Mouse (Mus musculus): ENCODE results near the gene Phf21a. TPM values are rescaled to one million over a fixed set of nuclear protein-coding genes. Genes with fewer than 3 reads are reported as not detected.

Gene Phf21a
- polyA plus RNA-seq, 1 experiment from 2014 or later, result 25.5 TPM

DNA sequence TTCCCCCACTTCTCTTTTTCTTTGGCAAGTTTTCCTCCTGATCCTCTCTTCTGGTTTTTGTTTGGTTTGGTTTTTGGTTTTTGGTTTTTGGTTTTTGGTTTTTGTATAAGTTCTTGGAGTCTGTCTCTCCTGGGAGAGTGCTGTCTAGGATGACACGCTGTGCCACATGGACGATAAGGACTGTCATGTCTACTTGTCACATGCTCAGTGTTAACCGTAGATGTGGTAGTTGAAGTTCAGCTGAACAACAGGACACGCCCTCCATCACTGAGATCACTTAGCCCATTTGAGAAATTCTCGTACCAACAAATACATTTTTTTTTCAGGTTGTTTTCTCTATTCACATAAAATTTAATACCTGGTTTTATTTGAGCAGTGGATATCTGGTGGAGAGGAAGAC is 224.3 kb downstream of the Phf21a start:
- 78% methylated on average over 5 of the region's 5 CpGs for WGBS (ENCODE audit: insufficient replicate concordance)
- H3K9ac ChIP-seq (ENCODE audit: low read depth, low read length), result no peak overlapping the region

DNA sequence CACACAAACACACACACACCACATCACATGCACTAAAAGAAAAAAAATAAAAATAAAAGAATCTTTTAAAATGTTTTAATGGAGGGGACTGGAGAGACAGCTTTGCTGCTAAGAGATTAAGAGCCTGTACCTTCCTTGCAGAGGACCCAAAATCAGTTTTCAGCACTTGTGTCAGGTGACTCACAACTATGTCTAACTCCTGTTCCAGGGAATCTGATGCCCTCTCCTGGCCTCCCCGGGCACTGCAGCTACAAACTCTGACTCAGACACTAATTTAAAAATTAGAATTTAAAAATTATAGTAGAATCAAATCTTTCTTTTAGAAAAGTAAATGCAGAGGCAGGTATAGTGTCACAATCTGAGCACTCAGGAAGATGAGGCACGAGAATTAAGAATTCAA is 229.8 kb downstream of the Phf21a start:
- H3K4me1 ChIP-seq (ENCODE audit: control insufficient read depth, insufficient read depth, low read length), result no peaks in the 10 kb centered on the region
- H3K4me2 ChIP-seq, result no peak overlapping the region
- H3K27me3 ChIP-seq (ENCODE audit: control insufficient read depth, insufficient read depth, low read length), result no peaks in the 10 kb centered on the region
- ATAC-seq (replicated peaks; ENCODE audit: insufficient number of reproducible peaks, low FRiP score, low TSS enrichment), result no peak
- WGBS (ENCODE audit: insufficient replicate concordance), result 80% methylated on average over 2 of the region's 2 CpGs
- H3K9ac ChIP-seq (ENCODE audit: low read depth, low read length), result no peak overlapping the region
- peaks cover 7% of the 10 kb centered on the region for H3K36me3 ChIP-seq (ENCODE audit: control insufficient read depth, insufficient read depth, low read length)
- no peak overlapping the region for H3K27ac ChIP-seq (ENCODE audit: low read depth, low read length)
- no peaks in the 10 kb centered on the region for H3K9me3 ChIP-seq (replicated peaks; ENCODE audit: control insufficient read depth, low read length)
- no peak overlapping the region for H3K4me3 ChIP-seq (ENCODE audit: low read depth, low read length)

More for the DNA sequence above, 224.3 kb downstream of the Phf21a start:
- Histone ChIP-seq H3K4me2 (no peak overlapping the region), H3K27me3 (ENCODE audit: control insufficient read depth, insufficient read depth, low read length) (no peaks in the 10 kb centered on the region), H3K9me3 (replicated peaks; ENCODE audit: control insufficient read depth, low read length) (no peaks in the 10 kb centered on the region), H3K27ac (ENCODE audit: low read depth, low read length) (no peak overlapping the region), H3K36me3 (ENCODE audit: control insufficient read depth, insufficient read depth, low read length) (no peaks in the 10 kb centered on the region; the same call in 1 of the 2 replicates), H3K4me1 (ENCODE audit: control insufficient read depth, insufficient read depth, low read length) (no peaks in the 10 kb centered on the region), H3K4me3 (ENCODE audit: low read depth, low read length) (no peak overlapping the region)
- ATAC-seq (replicated peaks; ENCODE audit: insufficient number of reproducible peaks, low FRiP score, low TSS enrichment), result no peak

DNA sequence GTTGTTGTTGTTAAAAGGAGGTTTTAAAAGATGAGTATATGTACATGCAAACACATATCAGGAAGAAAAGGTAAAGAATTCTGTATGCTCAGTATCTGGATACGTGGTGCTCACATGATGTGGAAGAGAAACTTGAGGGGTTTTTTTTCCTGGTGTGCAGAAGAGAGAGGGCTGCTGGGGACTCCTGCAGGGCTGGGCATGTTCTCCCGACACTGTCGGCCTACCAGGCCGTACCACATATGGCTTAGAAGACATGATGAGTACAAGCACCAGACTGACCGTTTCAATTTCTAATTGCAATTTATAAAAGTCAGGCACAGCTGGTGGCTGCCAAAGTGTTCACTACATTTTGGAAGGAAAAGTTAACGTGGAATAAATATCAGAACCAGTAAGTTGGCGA is 232.8 kb downstream of the Phf21a start:
- Histone ChIP-seq H3K4me1 (ENCODE audit: control insufficient read depth, insufficient read depth, low read length) (0 out of 2 replicates have a peak, but pooled peaks cover under 1% of the 10 kb centered on the region), H3K9ac (ENCODE audit: low read depth, low read length) (no peak overlapping the region), H3K4me3 (ENCODE audit: low read depth, low read length) (no peak overlapping the region), H3K36me3 (ENCODE audit: control insufficient read depth, insufficient read depth, low read length) (peaks cover 7% of the 10 kb centered on the region), H3K9me3 (replicated peaks; ENCODE audit: control insufficient read depth, low read length) (no peaks in the 10 kb centered on the region), H3K4me2 (no peak overlapping the region), H3K27me3 (ENCODE audit: control insufficient read depth, insufficient read depth, low read length) (no peaks in the 10 kb centered on the region), H3K27ac (ENCODE audit: low read depth, low read length) (no peak overlapping the region)
- ATAC-seq (replicated peaks; ENCODE audit: insufficient number of reproducible peaks, low FRiP score, low TSS enrichment), result no peak
- 87% methylated on average over 7 of the region's 7 CpGs for WGBS (ENCODE audit: insufficient replicate concordance)

DNA sequence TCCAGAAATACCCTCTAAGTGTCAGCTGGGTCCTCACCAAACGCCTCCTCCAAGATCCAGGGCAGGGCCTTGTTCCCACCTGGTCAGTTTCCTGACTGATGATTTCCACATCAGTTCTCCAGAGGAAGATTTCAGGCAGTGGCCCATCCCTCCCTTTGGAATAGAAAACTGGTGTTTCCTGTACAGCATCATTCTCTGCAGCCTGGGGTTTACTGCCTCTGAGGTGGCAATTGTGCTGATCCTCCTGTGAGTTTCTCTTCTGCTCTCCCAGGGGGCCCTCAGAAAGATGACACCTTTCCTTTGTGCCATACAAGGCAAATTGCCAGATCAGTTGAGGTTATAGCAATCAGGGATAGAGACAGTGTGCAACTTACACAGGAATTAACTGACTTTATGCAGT is 233.3 kb downstream of the Phf21a start:
- H3K9ac ChIP-seq (ENCODE audit: low read depth, low read length), result no peak overlapping the region
- no peak for ATAC-seq (replicated peaks; ENCODE audit: insufficient number of reproducible peaks, low FRiP score, low TSS enrichment)
- WGBS (ENCODE audit: insufficient replicate concordance), result 74% methylated on average over 1 of the region's 1 CpGs
- H3K4me3 ChIP-seq (ENCODE audit: low read depth, low read length), result no peak overlapping the region
- H3K27me3 ChIP-seq (ENCODE audit: control insufficient read depth, insufficient read depth, low read length), result no peaks in the 10 kb centered on the region
- 0 out of 2 replicates have a peak, but pooled peaks cover 2% of the 10 kb centered on the region for H3K4me1 ChIP-seq (ENCODE audit: control insufficient read depth, insufficient read depth, low read length)
- H3K36me3 ChIP-seq (ENCODE audit: control insufficient read depth, insufficient read depth, low read length), result peaks cover 7% of the 10 kb centered on the region
- H3K4me2 ChIP-seq, result no peak overlapping the region
- H3K9me3 ChIP-seq (replicated peaks; ENCODE audit: control insufficient read depth, low read length), result no peaks in the 10 kb centered on the region
- H3K27ac ChIP-seq (ENCODE audit: low read depth, low read length), result no peak overlapping the region

DNA sequence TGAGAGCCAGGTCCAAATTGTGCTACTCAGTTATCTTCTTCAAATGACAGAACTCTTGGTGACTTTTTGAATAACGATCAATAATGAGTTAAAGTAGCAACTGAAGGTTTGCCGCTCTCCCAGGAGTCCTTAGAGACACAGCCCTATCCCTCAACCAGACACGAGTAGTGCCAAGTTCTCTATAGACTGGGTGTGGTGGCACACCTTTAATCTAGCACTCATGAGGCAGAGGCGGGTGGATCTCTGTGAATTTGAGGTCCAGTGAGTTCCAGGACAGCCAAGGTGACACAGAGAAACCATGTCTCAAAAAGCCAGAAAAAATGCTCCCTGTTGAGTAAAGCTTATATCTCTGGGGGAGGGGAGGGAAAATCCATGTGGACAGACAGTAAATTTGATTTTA is 234.7 kb downstream of the Phf21a start:
- 0 out of 2 replicates have a peak, but pooled peaks cover 2% of the 10 kb centered on the region for H3K4me1 ChIP-seq (ENCODE audit: control insufficient read depth, insufficient read depth, low read length)
- H3K27ac ChIP-seq (ENCODE audit: low read depth, low read length), result no peak overlapping the region
- H3K9ac ChIP-seq (ENCODE audit: low read depth, low read length), result no peak overlapping the region
- H3K36me3 ChIP-seq (ENCODE audit: control insufficient read depth, insufficient read depth, low read length), result peaks cover 3% of the 10 kb centered on the region; the same call in 1 of the 2 replicates
- no peaks in the 10 kb centered on the region for H3K9me3 ChIP-seq (replicated peaks; ENCODE audit: control insufficient read depth, low read length)
- H3K4me2 ChIP-seq, result no peak overlapping the region
- no peak overlapping the region for H3K4me3 ChIP-seq (ENCODE audit: low read depth, low read length)
- no peak for ATAC-seq (replicated peaks; ENCODE audit: insufficient number of reproducible peaks, low FRiP score, low TSS enrichment)
- H3K27me3 ChIP-seq (ENCODE audit: control insufficient read depth, insufficient read depth, low read length), result no peaks in the 10 kb centered on the region
- WGBS (ENCODE audit: insufficient replicate concordance), result 89% methylated on average over 4 of the region's 4 CpGs

DNA sequence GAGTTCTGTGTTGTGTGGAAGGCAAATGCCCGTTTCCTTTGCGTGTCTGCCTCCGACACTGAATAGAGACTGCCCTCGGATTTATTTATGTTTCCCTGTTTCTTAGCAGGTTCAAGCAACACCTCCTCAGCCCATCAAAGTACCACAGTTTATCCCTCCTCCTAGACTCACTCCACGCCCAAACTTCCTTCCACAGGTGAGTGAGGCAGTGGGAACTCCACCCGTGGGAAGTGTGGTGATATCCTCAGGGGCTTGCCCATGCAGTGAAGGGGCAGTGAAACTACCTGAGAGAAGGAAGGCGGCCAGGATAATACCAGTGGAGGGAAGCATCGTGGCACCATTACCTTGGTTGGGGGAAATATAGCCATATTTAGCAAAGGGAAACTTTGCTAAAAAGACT is 235.3 kb downstream of the Phf21a start:
- no peak overlapping the region for H3K9ac ChIP-seq (ENCODE audit: low read depth, low read length)
- H3K27ac ChIP-seq (ENCODE audit: low read depth, low read length), result no peak overlapping the region
- 0 out of 2 replicates have a peak, but pooled peaks cover 2% of the 10 kb centered on the region for H3K4me1 ChIP-seq (ENCODE audit: control insufficient read depth, insufficient read depth, low read length)
- ATAC-seq (replicated peaks; ENCODE audit: insufficient number of reproducible peaks, low FRiP score, low TSS enrichment), result no peak
- WGBS (ENCODE audit: insufficient replicate concordance), result 86% methylated on average over 8 of the region's 8 CpGs
- H3K27me3 ChIP-seq (ENCODE audit: control insufficient read depth, insufficient read depth, low read length), result no peaks in the 10 kb centered on the region
- H3K4me2 ChIP-seq, result no peak overlapping the region
- no peaks in the 10 kb centered on the region for H3K9me3 ChIP-seq (replicated peaks; ENCODE audit: control insufficient read depth, low read length)
- peaks cover under 1% of the 10 kb centered on the region; the same call in 1 of the 2 replicates for H3K36me3 ChIP-seq (ENCODE audit: control insufficient read depth, insufficient read depth, low read length)
- H3K4me3 ChIP-seq (ENCODE audit: low read depth, low read length), result no peak overlapping the region

DNA sequence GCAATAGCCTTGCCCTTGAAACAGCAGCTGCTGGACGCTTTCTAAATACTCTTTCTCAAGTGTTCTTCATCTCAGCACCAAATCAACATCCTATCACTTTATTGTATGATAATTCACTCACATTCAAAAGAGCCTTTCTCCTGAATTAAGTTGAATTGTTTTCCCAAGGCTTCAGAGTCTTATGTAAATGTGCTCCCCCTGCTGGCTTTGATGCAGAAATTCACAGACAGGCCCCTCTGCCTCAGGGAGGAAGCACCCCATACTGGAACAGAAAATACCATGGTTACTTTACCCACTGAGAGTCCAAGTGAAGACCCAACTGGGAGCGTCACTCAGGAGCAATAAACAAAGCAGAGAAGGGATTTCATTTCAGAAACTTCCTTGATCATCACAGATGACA is 237.9 kb downstream of the Phf21a start:
- ATAC-seq (replicated peaks; ENCODE audit: insufficient number of reproducible peaks, low FRiP score, low TSS enrichment), result no peak
- no peak overlapping the region for H3K4me3 ChIP-seq (ENCODE audit: low read depth, low read length)

DNA sequence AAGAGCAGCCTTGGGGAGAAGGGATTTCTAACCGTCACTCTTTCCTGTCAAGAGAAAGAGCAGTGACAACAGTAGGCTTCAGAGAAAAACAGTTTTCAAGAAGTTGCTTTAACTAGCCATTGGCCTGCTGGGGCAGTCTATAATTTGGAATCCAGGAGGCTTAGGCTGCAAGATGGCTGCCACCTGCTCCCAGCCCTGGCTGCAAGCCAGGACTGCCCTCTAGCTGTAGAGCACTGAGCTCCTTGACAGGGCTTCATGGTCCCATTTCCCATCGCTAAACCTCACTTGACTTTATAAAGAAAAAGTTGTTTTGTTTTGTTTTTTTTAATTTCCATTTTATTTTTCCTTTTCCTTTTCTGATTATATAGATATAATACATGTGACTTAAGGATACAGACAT is 238.5 kb downstream of the Phf21a start:
- Histone ChIP-seq H3K36me3 (ENCODE audit: control insufficient read depth, insufficient read depth, low read length) (0 out of 2 replicates have a peak, but pooled peaks cover 6% of the 10 kb centered on the region), H3K4me1 (ENCODE audit: control insufficient read depth, insufficient read depth, low read length) (0 out of 2 replicates have a peak, but pooled peaks cover 2% of the 10 kb centered on the region)

More for the DNA sequence above, 237.9 kb downstream of the Phf21a start:
- WGBS (ENCODE audit: insufficient replicate concordance), result 47% methylated on average over 2 of the region's 2 CpGs
- 0 out of 2 replicates have a peak, but pooled peaks cover 2% of the 10 kb centered on the region for H3K4me1 ChIP-seq (ENCODE audit: control insufficient read depth, insufficient read depth, low read length)
- no peak overlapping the region for H3K4me2 ChIP-seq
- no peak overlapping the region for H3K27ac ChIP-seq (ENCODE audit: low read depth, low read length)
- no peak overlapping the region for H3K9ac ChIP-seq (ENCODE audit: low read depth, low read length)
- H3K36me3 ChIP-seq (ENCODE audit: control insufficient read depth, insufficient read depth, low read length), result 0 out of 2 replicates have a peak, but pooled peaks cover 6% of the 10 kb centered on the region
- H3K9me3 ChIP-seq (replicated peaks; ENCODE audit: control insufficient read depth, low read length), result no peaks in the 10 kb centered on the region
- no peaks in the 10 kb centered on the region for H3K27me3 ChIP-seq (ENCODE audit: control insufficient read depth, insufficient read depth, low read length)

DNA sequence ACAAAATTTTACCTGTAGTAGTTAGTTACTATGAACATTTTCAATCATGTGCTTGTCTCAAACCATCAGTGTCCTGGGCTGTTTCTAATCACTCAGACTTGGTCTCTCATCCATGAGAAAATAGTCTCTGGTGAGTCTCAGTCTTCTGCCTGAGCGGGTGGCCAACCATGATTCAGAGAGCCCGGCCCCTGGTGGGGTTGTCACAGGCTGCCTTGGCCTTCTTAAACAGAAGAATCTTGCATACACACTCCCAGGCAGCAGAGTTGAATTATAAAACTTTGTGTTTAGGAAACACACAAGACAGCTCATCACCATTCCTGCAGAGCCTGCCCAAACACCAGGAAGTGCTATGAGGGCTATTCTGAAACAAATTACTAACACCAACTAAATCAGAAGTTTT is 239.0 kb downstream of the Phf21a start:
- 79% methylated on average over 2 of the region's 2 CpGs for WGBS (ENCODE audit: insufficient replicate concordance)
- Histone ChIP-seq H3K4me2 (no peak overlapping the region), H3K36me3 (ENCODE audit: control insufficient read depth, insufficient read depth, low read length) (0 out of 2 replicates have a peak, but pooled peaks cover 6% of the 10 kb centered on the region), H3K27ac (ENCODE audit: low read depth, low read length) (no peak overlapping the region), H3K27me3 (ENCODE audit: control insufficient read depth, insufficient read depth, low read length) (no peaks in the 10 kb centered on the region), H3K4me3 (ENCODE audit: low read depth, low read length) (no peak overlapping the region), H3K9me3 (replicated peaks; ENCODE audit: control insufficient read depth, low read length) (no peaks in the 10 kb centered on the region), H3K4me1 (ENCODE audit: control insufficient read depth, insufficient read depth, low read length) (0 out of 2 replicates have a peak, but pooled peaks cover 2% of the 10 kb centered on the region), H3K9ac (ENCODE audit: low read depth, low read length) (no peak overlapping the region)
- no peak for ATAC-seq (replicated peaks; ENCODE audit: insufficient number of reproducible peaks, low FRiP score, low TSS enrichment)

More for the DNA sequence above, 238.5 kb downstream of the Phf21a start:
- WGBS (ENCODE audit: insufficient replicate concordance), result 73% methylated on average over 2 of the region's 2 CpGs
- no peak overlapping the region for H3K27ac ChIP-seq (ENCODE audit: low read depth, low read length)
- ATAC-seq (replicated peaks; ENCODE audit: insufficient number of reproducible peaks, low FRiP score, low TSS enrichment), result no peak
- H3K9me3 ChIP-seq (replicated peaks; ENCODE audit: control insufficient read depth, low read length), result no peaks in the 10 kb centered on the region
- H3K27me3 ChIP-seq (ENCODE audit: control insufficient read depth, insufficient read depth, low read length), result no peaks in the 10 kb centered on the region
- no peak overlapping the region for H3K9ac ChIP-seq (ENCODE audit: low read depth, low read length)
- no peak overlapping the region for H3K4me3 ChIP-seq (ENCODE audit: low read depth, low read length)
- H3K4me2 ChIP-seq, result no peak overlapping the region

Data from heart, embryonic 11.5 days (tissue).